Mouse (Mus musculus): ENCODE data around the gene Tfe3.
"Not testable (repeated sequence)": the region's sequence is repeated elsewhere in the genome, so short reads cannot be mapped to it uniquely, and the experiment has no call there.

The Tfe3 gene

GRCm38 (mm10) chrX:7762137-7762920 lies at the start of gene Tfe3:
Gene Tfe3 (plus strand): TSS chrX:7762560.
- DNase-seq = peak; percentile 84 to 89

GRCm38 (mm10) chrX:7713764-7714134 lies 48.6 kb upstream of the Tfe3 start:
- not testable (repeated sequence) for DNase-seq

GRCm38 (mm10) chrX:7714135-7714899 lies 48.0 kb upstream of the Tfe3 start, which contains the start of gene Wdr45:
Gene Wdr45 (plus strand): TSS chrX:7714333.
- peak; percentile 92 for DNase-seq

GRCm38 (mm10) chrX:7716058-7716457 lies 46.3 kb upstream of the Tfe3 start:
- not testable (repeated sequence) for DNase-seq

GRCm38 (mm10) chrX:7721514-7722281 lies 40.7 kb upstream of the Tfe3 start, which contains the start of gene Gm45208:
Gene Gm45208 (plus strand): TSS chrX:7722245.
- DNase-seq = peak; percentile 61 to 70

GRCm38 (mm10) chrX:7722282-7722611 lies 40.1 kb upstream of the Tfe3 start:
- DNase-seq = no peak

- DNase-seq = no peak
These were observed 39.7 kb upstream of the Tfe3 start for GRCm38 (mm10) chrX:7722691-7723090.

GRCm38 (mm10) chrX:7724135-7724534 lies 38.2 kb upstream of the Tfe3 start:
- DNase-seq = no peak

- no peak for DNase-seq
These were observed 36.5 kb upstream of the Tfe3 start for GRCm38 (mm10) chrX:7725841-7726240.

- no peak for DNase-seq
These were observed 35.2 kb upstream of the Tfe3 start for GRCm38 (mm10) chrX:7727176-7727575.

- DNase-seq = peak; percentile 75 to 78
These were observed 34.0 kb upstream of the Tfe3 start, which contains the start of gene Praf2 for GRCm38 (mm10) chrX:7728215-7728921. Gene Praf2 (plus strand): TSS chrX:7728439.

- no peak for DNase-seq
These were observed 33.5 kb upstream of the Tfe3 start for GRCm38 (mm10) chrX:7728922-7729265.

- peak; percentile 46 to 66 for DNase-seq
These were observed 28.7 kb upstream of the Tfe3 start for GRCm38 (mm10) chrX:7733571-7734156.

- peak; percentile 87 to 90 for DNase-seq
These were observed 22.9 kb upstream of the Tfe3 start for GRCm38 (mm10) chrX:7739336-7740081.

GRCm38 (mm10) chrX:7740082-7740819 lies 22.1 kb upstream of the Tfe3 start:
- DNase-seq = peak in 1 of 2 experiments; percentile 28

GRCm38 (mm10) chrX:7741103-7741502 lies 21.3 kb upstream of the Tfe3 start:
- peak; percentile 50 to 58 for DNase-seq

- DNase-seq = no peak
These were observed 18.9 kb upstream of the Tfe3 start for GRCm38 (mm10) chrX:7743470-7743869.

GRCm38 (mm10) chrX:7744940-7745339 lies 17.4 kb upstream of the Tfe3 start:
- DNase-seq = no peak

GRCm38 (mm10) chrX:7745429-7745828 lies 16.9 kb upstream of the Tfe3 start:
- no peak for DNase-seq

GRCm38 (mm10) chrX:7750432-7751116 lies 11.8 kb upstream of the Tfe3 start, which contains the start of gene Ccdc120:
Gene Ccdc120 (minus strand): TSS chrX:7750905.
- DNase-seq = peak; percentile 77 to 82

All from cerebellum, postnatal 36 days (tissue).